Mouse (Mus musculus) liver, embryonic 15.5 days (tissue): ENCODE results near the gene Arhgef28. TPM values are rescaled to one million over a fixed set of nuclear protein-coding genes. Genes with fewer than 3 reads are reported as not detected.
A peak's percentile ranks its signal among the peaks of the same experiment; 100 is the strongest.

Source experiments
- ATAC-seq: fragments of 200-750 bp; cut with Nextera tagmentation; 2 replicates; pipeline ENCODE4 v1.8.0; 2017; ENCODE audit warnings: moderate number of reproducible peaks, mild to moderate bottlenecking, moderate library complexity; ENCODE audit not compliant: insufficient read depth
- H3K27ac ChIP-seq: fragments of 300-500 bp; sonication (generic); replicated peaks from 2 replicates; pipeline ENCODE4 v1.5.1; 2015; ENCODE audit warnings: mild to moderate bottlenecking, inconsistent platforms
- H3K27me3 ChIP-seq: fragments of 300-500 bp; sonication (generic); 2 replicates; pipeline ENCODE4 v1.6.1; 2015; ENCODE audit warnings: mild to moderate bottlenecking, inconsistent platforms
- H3K36me3 ChIP-seq: fragments of 300-500 bp; sonication (generic); replicated peaks from 2 replicates; pipeline ENCODE4 v1.6.1; 2015; ENCODE audit warnings: moderate library complexity, mild to moderate bottlenecking, inconsistent platforms
- H3K4me1 ChIP-seq: fragments of 300-500 bp; sonication (generic); replicated peaks from 2 replicates; pipeline ENCODE4 v1.6.1; 2015; ENCODE audit warnings: inconsistent platforms
- H3K4me2 ChIP-seq: fragments of 300-500 bp; sonication (generic); 2 replicates; pipeline ENCODE4 v1.6.1; 2015; ENCODE audit warnings: moderate library complexity, mild to moderate bottlenecking, inconsistent platforms
- H3K4me3 ChIP-seq: fragments of 300-500 bp; sonication (generic); replicated peaks from 2 replicates; pipeline ENCODE4 v1.5.1; 2015; ENCODE audit warnings: mild to moderate bottlenecking, inconsistent platforms
- H3K9ac ChIP-seq: fragments of 300-500 bp; sonication (generic); 2 replicates; pipeline ENCODE4 v1.6.1; 2015; ENCODE audit warnings: moderate library complexity, mild to moderate bottlenecking, inconsistent platforms
- H3K9me3 ChIP-seq: fragments of 300-500 bp; sonication (generic); replicated peaks from 2 replicates; pipeline ENCODE4 v1.6.1; 2016; ENCODE audit warnings: inconsistent platforms
- WGBS: fragments of 180-500 bp; shearing (Covaris S2); methylation state at CpG from one replicate; pipeline ENCODE4 v1.1.7; 2015; ENCODE audit warnings: mixed read lengths; ENCODE audit not compliant: insufficient replicate concordance; 5-methylcytosine and 5-hydroxymethylcytosine counted together
- polyA plus RNA-seq: library from polyadenylated mRNA; unstranded; fragments of >200 nt; fragmentation: Nextera tagmentation; extraction: Ambion mirVana; gene quantifications from 2 replicates; pipeline ENCODE4 v1.2.1, GENCODE M21; 2015

The Arhgef28 gene
- 0.60 and 1.1 TPM in 2 replicates for polyA plus RNA-seq

GRCm38 (mm10) chr13:98205771-98206545 lies at the start of gene Arhgef28:
Gene Arhgef28 (minus strand): TSS chr13:98206439.
- Histone ChIP-seq H3K36me3 (no peaks in the 10 kb centered on the region), H3K4me1 (peaks cover 15% of the 10 kb centered on the region; the same call in 1 of the 2 replicates), H3K27me3 (peaks cover 57% of the 10 kb centered on the region), H3K9ac (peak within 1 kb of the TSS; percentile 37; the same call in 1 of the 2 replicates), H3K4me2 (peak within 1 kb of the TSS; percentile 88), H3K4me3 (peak within 1 kb of the TSS; percentile 57), H3K27ac (no peak within 1 kb of the TSS), H3K9me3 (no peaks in the 10 kb centered on the region)
- WGBS: 2% methylated on average over 59 of the region's 76 CpGs
- peak; percentile 76 for ATAC-seq

- Histone ChIP-seq H3K4me3 (no peak overlapping the region), H3K36me3 (peaks cover 82% of the 10 kb centered on the region), H3K27me3 (no peaks in the 10 kb centered on the region), H3K4me1 (no peaks in the 10 kb centered on the region), H3K9ac (no peak overlapping the region), H3K27ac (no peak overlapping the region), H3K9me3 (no peaks in the 10 kb centered on the region), H3K4me2 (no peak overlapping the region)
- WGBS: 75% methylated on average over 9 of the region's 9 CpGs
- ATAC-seq: no peak
These were observed 48.7 kb upstream of the Arhgef28 start for GRCm38 (mm10) chr13:98254921-98255320.

- H3K4me3 ChIP-seq: no peak overlapping the region
- no peak overlapping the region for H3K4me2 ChIP-seq
- H3K27ac ChIP-seq: no peak overlapping the region
- H3K9ac ChIP-seq: no peak overlapping the region
- no peaks in the 10 kb centered on the region for H3K4me1 ChIP-seq
- H3K9me3 ChIP-seq: no peaks in the 10 kb centered on the region
- H3K27me3 ChIP-seq: no peaks in the 10 kb centered on the region
- H3K36me3 ChIP-seq: peaks cover 64% of the 10 kb centered on the region
- ATAC-seq: no peak
- WGBS: 81% methylated on average over 10 of the region's 10 CpGs
These were observed 43.4 kb upstream of the Arhgef28 start for GRCm38 (mm10) chr13:98249594-98249993.

GRCm38 (mm10) chr13:98245386-98245785 lies 39.1 kb upstream of the Arhgef28 start:
- no peak for ATAC-seq

GRCm38 (mm10) chr13:98244571-98245350 lies 38.5 kb upstream of the Arhgef28 start:
- Histone ChIP-seq H3K36me3 (peaks cover 23% of the 10 kb centered on the region), H3K27ac (no peak overlapping the region), H3K27me3 (no peaks in the 10 kb centered on the region), H3K9ac (no peak overlapping the region), H3K4me3 (no peak overlapping the region), H3K4me1 (no peaks in the 10 kb centered on the region), H3K9me3 (no peaks in the 10 kb centered on the region), H3K4me2 (no peak overlapping the region)
- ATAC-seq: no peak
- WGBS: 64% methylated on average over 5 of the region's 5 CpGs

More at GRCm38 (mm10) chr13:98245386-98245785, 39.1 kb upstream of the Arhgef28 start:
- WGBS: 58% methylated on average over 7 of the region's 7 CpGs
- H3K36me3 ChIP-seq: peaks cover 29% of the 10 kb centered on the region
- H3K4me2 ChIP-seq: no peak overlapping the region
- no peak overlapping the region for H3K9ac ChIP-seq
- H3K4me1 ChIP-seq: no peaks in the 10 kb centered on the region
- no peak overlapping the region for H3K27ac ChIP-seq
- H3K9me3 ChIP-seq: no peaks in the 10 kb centered on the region
- no peak overlapping the region for H3K4me3 ChIP-seq
- H3K27me3 ChIP-seq: no peaks in the 10 kb centered on the region

GRCm38 (mm10) chr13:98241531-98242282 lies 35.5 kb upstream of the Arhgef28 start:
- Histone ChIP-seq H3K4me2 (no peak overlapping the region), H3K4me3 (no peak overlapping the region), H3K27ac (no peak overlapping the region), H3K9me3 (no peaks in the 10 kb centered on the region), H3K36me3 (no peaks in the 10 kb centered on the region), H3K27me3 (peaks cover 4% of the 10 kb centered on the region), H3K4me1 (no peaks in the 10 kb centered on the region), H3K9ac (no peak overlapping the region)
- ATAC-seq: no peak
- WGBS: 53% methylated on average over 9 of the region's 9 CpGs

GRCm38 (mm10) chr13:98239978-98240641 lies 33.9 kb upstream of the Arhgef28 start:
- no peak overlapping the region for H3K9ac ChIP-seq
- no peaks in the 10 kb centered on the region for H3K9me3 ChIP-seq
- no peaks in the 10 kb centered on the region for H3K4me1 ChIP-seq
- H3K4me2 ChIP-seq: no peak overlapping the region
- H3K27ac ChIP-seq: no peak overlapping the region
- H3K36me3 ChIP-seq: no peaks in the 10 kb centered on the region
- WGBS: 17% methylated on average over 12 of the region's 12 CpGs
- no peak overlapping the region for H3K4me3 ChIP-seq
- no peak for ATAC-seq
- H3K27me3 ChIP-seq: peaks cover 4% of the 10 kb centered on the region

- 60% methylated on average over 6 of the region's 6 CpGs for WGBS
- no peak overlapping the region for H3K4me2 ChIP-seq
- H3K4me1 ChIP-seq: no peaks in the 10 kb centered on the region
- H3K27ac ChIP-seq: no peak overlapping the region
- H3K27me3 ChIP-seq: peaks cover 4% of the 10 kb centered on the region
- ATAC-seq: no peak
- no peak overlapping the region for H3K4me3 ChIP-seq
- no peaks in the 10 kb centered on the region for H3K36me3 ChIP-seq
- H3K9ac ChIP-seq: no peak overlapping the region
- no peaks in the 10 kb centered on the region for H3K9me3 ChIP-seq
These were observed 29.2 kb upstream of the Arhgef28 start for GRCm38 (mm10) chr13:98235451-98235850.

GRCm38 (mm10) chr13:98230511-98230910 lies 24.3 kb upstream of the Arhgef28 start:
- WGBS: 75% methylated on average over 1 of the region's 1 CpGs
- Histone ChIP-seq H3K4me3 (no peak overlapping the region), H3K4me1 (no peaks in the 10 kb centered on the region), H3K4me2 (no peak overlapping the region), H3K27me3 (no peaks in the 10 kb centered on the region), H3K9ac (no peak overlapping the region), H3K27ac (no peak overlapping the region), H3K36me3 (no peaks in the 10 kb centered on the region), H3K9me3 (no peaks in the 10 kb centered on the region)
- no peak for ATAC-seq

GRCm38 (mm10) chr13:98226225-98226624 lies 20.0 kb upstream of the Arhgef28 start:
- H3K36me3 ChIP-seq: no peaks in the 10 kb centered on the region
- H3K9me3 ChIP-seq: no peaks in the 10 kb centered on the region
- H3K4me1 ChIP-seq: no peaks in the 10 kb centered on the region
- no peak overlapping the region for H3K9ac ChIP-seq
- H3K4me3 ChIP-seq: no peak overlapping the region
- no peaks in the 10 kb centered on the region for H3K27me3 ChIP-seq
- H3K4me2 ChIP-seq: no peak overlapping the region
- H3K27ac ChIP-seq: no peak overlapping the region
- WGBS: 58% methylated on average over 2 of the region's 2 CpGs
- no peak for ATAC-seq
